Mouse (Mus musculus) kidney, embryonic 14.5 days (tissue): ENCODE data around the gene Natd1. TPM values are rescaled to one million over a fixed set of nuclear protein-coding genes. Genes with fewer than 3 reads are reported as not detected.

Experiments
- ATAC-seq: fragments of 200-750 bp; cut with Nextera tagmentation; 2 replicates; pipeline ENCODE4 v1.8.0; 2017; ENCODE audit warnings: moderate number of reproducible peaks, mild to moderate bottlenecking, moderate TSS enrichment, moderate library complexity; ENCODE audit not compliant: low FRiP score, low TSS enrichment
- H3K27ac ChIP-seq: fragments of 300-500 bp; sonication (generic); 2 replicates; pipeline ENCODE4 v1.5.1; 2014; ENCODE audit warnings: low read depth, mild to moderate bottlenecking, low read length, moderate library complexity, mixed read lengths
- H3K27me3 ChIP-seq: fragments of 300-500 bp; sonication (generic); 2 replicates; pipeline ENCODE4 v1.6.1; 2014; ENCODE audit warnings: mild to moderate bottlenecking, low read length; ENCODE audit not compliant: control insufficient read depth, insufficient read depth
- H3K36me3 ChIP-seq: fragments of 300-500 bp; sonication (generic); 2 replicates; pipeline ENCODE4 v1.6.1; 2014; ENCODE audit warnings: low read length, mixed read lengths; ENCODE audit not compliant: control insufficient read depth, insufficient read depth
- H3K4me1 ChIP-seq: fragments of 300-500 bp; sonication (generic); 2 replicates; pipeline ENCODE4 v1.6.1; 2014; ENCODE audit warnings: low read length, mixed read lengths; ENCODE audit not compliant: control insufficient read depth, insufficient read depth
- H3K4me2 ChIP-seq: fragments of 300-500 bp; sonication (generic); replicated peaks from 2 replicates; pipeline ENCODE4 v1.6.1; 2014; ENCODE audit warnings: low read depth, mild to moderate bottlenecking, low read length
- H3K4me3 ChIP-seq: fragments of 300-500 bp; sonication (generic); 2 replicates; pipeline ENCODE4 v1.5.1; 2014; ENCODE audit warnings: mild to moderate bottlenecking, low read length
- H3K9ac ChIP-seq: fragments of 300-500 bp; sonication (generic); 2 replicates; pipeline ENCODE4 v1.6.1; 2014; ENCODE audit warnings: low read depth, mild to moderate bottlenecking, low read length, moderate library complexity
- H3K9me3 ChIP-seq: fragments of 300-500 bp; sonication (generic); 2 replicates; pipeline ENCODE4 v1.6.1; 2016; ENCODE audit warnings: low read length; ENCODE audit not compliant: control insufficient read depth
- whole genome bisulfite sequencing: fragments of 180-500 bp; shearing (Covaris S2); extraction: QIAGEN DNeasy Blood & Tissue Kit; methylation state at CpG from one replicate; pipeline ENCODE4 v1.1.7; 2014; 5-methylcytosine and 5-hydroxymethylcytosine counted together
- polyA plus RNA-seq: library from polyadenylated mRNA; unstranded; fragments of >200 nt; fragmentation: Nextera tagmentation; extraction: Ambion mirVana; gene quantifications from 2 replicates; pipeline ENCODE4 v1.2.1, GENCODE M21; 2014

Natd1 gene
- 15.7 and 25.0 TPM in 2 replicates for polyA plus RNA-seq

DNA sequence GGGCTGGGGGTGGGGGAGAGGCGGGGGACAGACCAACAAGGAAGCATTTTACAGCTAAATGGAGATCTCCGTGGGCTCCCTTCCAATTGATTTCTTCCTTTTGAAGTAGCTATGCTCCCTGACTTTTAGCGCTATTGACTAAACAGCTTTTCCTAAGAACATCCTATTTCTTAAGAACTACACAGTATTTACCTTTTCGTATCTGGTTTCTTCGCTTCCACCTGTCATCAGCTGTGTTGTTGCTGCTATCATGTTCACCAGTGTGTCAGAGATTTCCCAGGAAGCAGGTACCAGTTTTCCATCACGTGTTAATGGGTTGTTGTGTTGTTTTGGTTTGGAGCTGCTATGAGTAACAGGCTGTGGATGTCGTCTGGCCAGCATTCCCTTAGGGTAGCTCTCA lies at the start of gene Natd1:
Natd1 (minus strand) TSS at position 260 of the 400 bp plus-strand sequence.
- H3K27ac ChIP-seq: peak within 1 kb of the TSS; percentile 56; the same call in 1 of the 2 replicates
- no peaks in the 10 kb centered on the region for H3K36me3 ChIP-seq
- no peaks in the 10 kb centered on the region for H3K9me3 ChIP-seq
- peaks cover 5% of the 10 kb centered on the region for H3K4me1 ChIP-seq
- peak within 1 kb of the TSS; percentile 80 for H3K9ac ChIP-seq
- peak within 1 kb of the TSS; percentile 78 for H3K4me3 ChIP-seq
- no peak for ATAC-seq
- 30% methylated on average over 7 of the region's 7 CpGs for WGBS
- H3K4me2 ChIP-seq: peak within 1 kb of the TSS; percentile 45
- H3K27me3 ChIP-seq: no peaks in the 10 kb centered on the region

DNA sequence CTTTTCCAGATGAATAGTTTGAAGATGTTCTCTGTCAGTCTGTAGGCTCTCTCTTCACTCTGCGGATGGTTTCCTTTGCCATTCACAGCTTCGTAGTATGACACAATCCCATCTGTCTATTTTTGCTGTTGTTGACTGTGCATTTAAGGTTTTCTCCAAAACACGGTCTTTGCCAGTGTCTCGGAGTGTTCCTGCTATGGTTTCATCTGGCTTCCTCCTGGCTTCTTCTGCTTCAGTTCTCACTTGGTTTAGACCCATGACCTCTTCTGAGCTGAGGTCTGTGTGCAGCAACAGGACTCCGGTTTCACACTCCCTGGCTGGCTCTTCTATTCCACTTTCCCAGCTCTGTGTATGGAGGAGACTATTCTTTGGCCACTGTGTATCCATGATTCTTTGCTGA lies 48.2 kb upstream of the Natd1 start:
- H3K4me2 ChIP-seq: no peak overlapping the region
- no peaks in the 10 kb centered on the region for H3K4me1 ChIP-seq
- no peaks in the 10 kb centered on the region for H3K9me3 ChIP-seq
- no peaks in the 10 kb centered on the region for H3K36me3 ChIP-seq
- H3K27me3 ChIP-seq: no peaks in the 10 kb centered on the region
- ATAC-seq: no peak
- no peak overlapping the region for H3K4me3 ChIP-seq
- H3K27ac ChIP-seq: no peak overlapping the region
- no peak overlapping the region for H3K9ac ChIP-seq
- 63% methylated on average over 5 of the region's 5 CpGs for WGBS

DNA sequence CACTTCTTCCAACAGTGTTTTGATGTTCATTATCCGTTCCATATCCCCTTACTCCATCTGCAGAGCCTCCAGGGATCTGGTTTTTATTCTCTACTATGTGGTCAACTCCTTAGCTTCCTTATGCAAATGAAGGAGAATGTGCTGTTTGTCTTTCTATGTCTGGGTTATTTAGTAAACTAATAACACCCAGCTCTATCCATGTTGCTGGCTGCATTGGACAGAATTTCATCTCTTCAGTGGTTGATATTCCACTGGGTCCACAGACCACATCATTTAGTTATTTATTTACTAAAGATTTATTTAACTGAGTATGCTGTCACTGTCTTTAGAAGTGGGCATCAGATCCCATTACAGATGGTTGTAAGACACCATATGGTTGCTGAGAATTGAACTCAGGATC lies 46.6 kb upstream of the Natd1 start:
- H3K9ac ChIP-seq: no peak overlapping the region
- no peaks in the 10 kb centered on the region for H3K4me1 ChIP-seq
- ATAC-seq: no peak
- H3K27me3 ChIP-seq: no peaks in the 10 kb centered on the region
- no peak overlapping the region for H3K4me2 ChIP-seq
- H3K36me3 ChIP-seq: no peaks in the 10 kb centered on the region
- no peaks in the 10 kb centered on the region for H3K9me3 ChIP-seq
- H3K27ac ChIP-seq: no peak overlapping the region
- H3K4me3 ChIP-seq: no peak overlapping the region
- WGBS: 83% methylated on average over 1 of the region's 1 CpGs

- ATAC-seq: no peak
- 94% methylated on average over 4 of the region's 4 CpGs for WGBS
Measured at GRCm38 (mm10) chr11:60958948-60959347, 44.4 kb upstream of the Natd1 start.

DNA sequence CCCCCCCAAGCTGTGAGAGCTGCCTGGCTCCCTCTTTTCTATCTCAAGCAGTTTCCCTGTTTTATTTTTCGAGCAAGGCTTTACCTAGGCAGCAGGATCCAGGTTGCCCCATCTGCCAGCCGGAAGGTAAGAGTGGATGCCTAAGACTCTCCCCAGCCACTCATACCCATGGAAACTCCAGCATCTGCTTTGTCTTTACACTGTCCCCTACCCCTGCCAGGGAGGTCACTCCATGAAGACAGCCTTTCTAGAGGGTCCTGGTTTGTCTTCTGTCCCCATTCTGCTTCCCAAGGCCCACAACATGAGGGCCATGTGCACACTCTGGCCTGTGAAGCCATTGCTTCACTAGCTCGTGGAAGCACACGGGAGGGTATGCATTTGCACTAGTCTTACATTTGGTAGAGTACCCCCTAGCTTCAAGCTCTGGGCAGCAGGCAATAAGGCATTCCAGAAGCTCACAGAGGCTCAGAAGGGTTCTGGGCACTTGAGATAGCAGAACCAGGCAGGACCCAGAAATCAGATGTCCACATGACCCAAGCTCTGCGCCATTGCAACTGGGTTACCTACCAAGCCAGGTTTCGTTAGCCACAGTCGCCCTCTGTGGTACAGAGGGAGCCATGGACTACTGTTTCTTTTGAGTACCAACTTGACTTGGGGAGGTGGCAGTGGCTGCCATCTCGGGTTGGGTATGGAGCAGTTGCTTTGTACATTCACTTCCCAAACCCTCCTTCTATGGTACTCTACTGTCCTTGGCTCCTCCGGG lies 41.3 kb upstream of the Natd1 start:
- H3K9ac ChIP-seq: no peak overlapping the region
- WGBS: 86% methylated on average over 9 of the region's 9 CpGs
- H3K36me3 ChIP-seq: peaks cover 25% of the 10 kb centered on the region
- no peak for ATAC-seq
- peaks cover 4% of the 10 kb centered on the region; the same call in 1 of the 2 replicates for H3K4me1 ChIP-seq
- H3K4me3 ChIP-seq: no peak overlapping the region
- no peaks in the 10 kb centered on the region for H3K27me3 ChIP-seq
- H3K9me3 ChIP-seq: no peaks in the 10 kb centered on the region
- H3K4me2 ChIP-seq: no peak overlapping the region
- H3K27ac ChIP-seq: no peak overlapping the region

More at GRCm38 (mm10) chr11:60958948-60959347, 44.4 kb upstream of the Natd1 start:
- H3K36me3 ChIP-seq: no peaks in the 10 kb centered on the region
- H3K4me1 ChIP-seq: peaks cover 4% of the 10 kb centered on the region; the same call in 1 of the 2 replicates
- H3K27ac ChIP-seq: no peak overlapping the region
- no peaks in the 10 kb centered on the region for H3K9me3 ChIP-seq
- no peak overlapping the region for H3K4me3 ChIP-seq
- H3K27me3 ChIP-seq: no peaks in the 10 kb centered on the region
- H3K4me2 ChIP-seq: no peak overlapping the region
- H3K9ac ChIP-seq: no peak overlapping the region

DNA sequence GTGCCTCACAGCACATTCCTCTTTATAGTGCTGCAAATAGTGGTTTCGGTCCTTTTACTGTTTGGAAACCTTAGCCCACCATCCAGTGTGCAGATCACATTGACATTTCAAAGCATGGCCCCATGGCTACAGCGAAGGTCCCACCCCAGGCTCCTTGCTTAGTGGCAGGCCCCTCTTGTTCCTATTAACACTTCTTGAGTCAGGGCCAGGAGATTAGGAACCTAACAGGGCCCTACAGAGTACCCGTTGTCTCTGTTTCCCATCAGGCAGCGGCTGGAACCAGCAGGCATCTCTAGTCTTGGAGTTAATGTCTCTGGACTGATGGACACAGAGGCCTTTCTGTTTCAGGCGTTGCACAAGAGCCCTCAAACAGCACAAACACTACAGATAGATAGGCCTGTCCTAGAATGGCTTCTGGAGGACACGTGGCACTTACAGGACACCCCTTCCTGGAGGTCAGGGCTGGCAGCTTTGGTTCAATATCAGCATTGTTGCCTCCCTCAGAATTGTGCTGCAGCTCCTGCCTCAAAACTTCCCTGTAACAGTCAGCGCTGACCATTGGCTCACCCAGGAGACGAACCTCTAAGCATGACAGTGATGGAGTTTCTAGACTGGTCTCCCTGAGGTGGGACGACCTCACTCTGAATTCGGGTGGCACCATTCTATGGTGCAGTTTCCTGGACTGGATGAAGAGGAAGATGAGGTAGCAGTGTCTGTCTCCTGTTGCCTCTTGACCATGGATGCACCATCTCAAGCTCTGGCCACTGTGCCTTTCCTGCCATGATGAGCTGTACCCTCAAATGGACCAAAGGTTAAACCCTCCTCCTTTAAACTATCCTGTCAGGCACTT lies 39.9 kb upstream of the Natd1 start:
- ATAC-seq: no peak
- Histone ChIP-seq H3K27me3 (no peaks in the 10 kb centered on the region), H3K9ac (no peak overlapping the region), H3K36me3 (peaks cover 34% of the 10 kb centered on the region), H3K4me3 (no peak overlapping the region), H3K9me3 (no peaks in the 10 kb centered on the region), H3K4me2 (no peak overlapping the region), H3K27ac (no peak overlapping the region; the same call in 1 of the 2 replicates), H3K4me1 (peaks cover 4% of the 10 kb centered on the region; the same call in 1 of the 2 replicates)
- WGBS: 81% methylated on average over 10 of the region's 10 CpGs

DNA sequence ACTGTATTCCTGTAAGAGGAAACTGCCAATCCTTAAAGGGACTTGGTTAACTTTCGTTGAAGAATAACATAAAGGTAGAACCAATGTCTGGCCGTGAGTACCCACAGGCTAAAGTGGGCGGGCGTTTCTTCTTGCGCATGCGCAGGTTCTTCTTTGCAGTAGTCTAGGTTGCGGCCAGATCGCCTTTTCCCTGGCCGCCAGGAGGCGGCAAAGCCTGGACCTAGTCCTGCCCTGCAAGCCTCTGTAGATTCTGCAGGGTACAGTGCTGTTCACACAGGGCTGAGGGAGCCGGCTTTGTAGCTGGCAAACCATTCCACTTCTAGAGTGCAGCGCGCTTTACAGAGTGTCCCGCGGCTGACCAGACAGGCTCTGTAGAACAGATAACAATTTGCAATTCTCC lies 39.3 kb upstream of the Natd1 start:
- Histone ChIP-seq H3K9me3 (no peaks in the 10 kb centered on the region), H3K27me3 (no peaks in the 10 kb centered on the region), H3K4me2 (no peak overlapping the region), H3K9ac (no peak overlapping the region), H3K27ac (no peak overlapping the region; the same call in 1 of the 2 replicates), H3K4me1 (peaks cover 4% of the 10 kb centered on the region; the same call in 1 of the 2 replicates), H3K36me3 (peaks cover 40% of the 10 kb centered on the region), H3K4me3 (no peak overlapping the region)
- 8% methylated on average over 15 of the region's 15 CpGs for WGBS
- ATAC-seq: peak; percentile 98

- H3K4me2 ChIP-seq: no peak overlapping the region
- peaks cover 4% of the 10 kb centered on the region; the same call in 1 of the 2 replicates for H3K4me1 ChIP-seq
- WGBS: 93% methylated on average over 6 of the region's 6 CpGs
- H3K27ac ChIP-seq: no peak overlapping the region
- no peak overlapping the region for H3K4me3 ChIP-seq
- no peak overlapping the region for H3K9ac ChIP-seq
- no peaks in the 10 kb centered on the region for H3K27me3 ChIP-seq
- H3K9me3 ChIP-seq: no peaks in the 10 kb centered on the region
- H3K36me3 ChIP-seq: peaks cover 49% of the 10 kb centered on the region
- ATAC-seq: no peak
Measured at GRCm38 (mm10) chr11:60952986-60953385, 38.4 kb upstream of the Natd1 start.
